Mouse (Mus musculus) midbrain, embryonic 16.5 days (tissue): ENCODE data around the gene Fahd1. TPM values are rescaled to one million over a fixed set of nuclear protein-coding genes. Genes with fewer than 3 reads are reported as not detected.

Source experiments
- ATAC-seq: fragments of 200-750 bp; cut with Nextera tagmentation; 2 replicates; pipeline ENCODE4 v1.8.0; 2017; ENCODE audit warnings: moderate TSS enrichment
- H3K27ac ChIP-seq: fragments of 300-500 bp; sonication (generic); 2 replicates; pipeline ENCODE4 v1.5.1; 2014; ENCODE audit warnings: mild to moderate bottlenecking, low read length, mixed read lengths
- H3K27me3 ChIP-seq: fragments of 300-500 bp; sonication (generic); 2 replicates; pipeline ENCODE4 v1.6.1; 2014; ENCODE audit warnings: low read depth, low read length, mixed read lengths; ENCODE audit not compliant: control insufficient read depth, insufficient read depth
- H3K36me3 ChIP-seq: fragments of 300-500 bp; sonication (generic); 2 replicates; pipeline ENCODE4 v1.6.1; 2014; ENCODE audit warnings: mild to moderate bottlenecking, low read length, moderate library complexity, mixed read lengths; ENCODE audit not compliant: control insufficient read depth, insufficient read depth
- H3K4me1 ChIP-seq: fragments of 300-500 bp; sonication (generic); 2 replicates; pipeline ENCODE4 v1.6.1; 2014; ENCODE audit warnings: mild to moderate bottlenecking, low read length, mixed read lengths; ENCODE audit not compliant: control insufficient read depth, insufficient read depth
- H3K4me2 ChIP-seq: fragments of 300-500 bp; sonication (generic); 2 replicates; pipeline ENCODE4 v1.6.1; 2014; ENCODE audit warnings: mild to moderate bottlenecking, low read length, mixed read lengths
- H3K4me3 ChIP-seq: fragments of 300-500 bp; sonication (generic); 2 replicates; pipeline ENCODE4 v1.5.1; 2014; ENCODE audit warnings: low read depth, mild to moderate bottlenecking, low read length, moderate library complexity, mixed read lengths
- H3K9ac ChIP-seq: fragments of 300-500 bp; sonication (generic); 2 replicates; pipeline ENCODE4 v1.6.1; 2014; ENCODE audit warnings: low read depth, low read length, mixed read lengths
- H3K9me3 ChIP-seq: fragments of 300-500 bp; sonication (generic); replicated peaks from 2 replicates; pipeline ENCODE4 v1.6.1; 2014; ENCODE audit warnings: mild to moderate bottlenecking, low read length, mixed read lengths; ENCODE audit not compliant: control insufficient read depth, poor library complexity, severe bottlenecking
- WGBS: fragments of 180-500 bp; shearing (Covaris S2); extraction: QIAGEN DNeasy Blood & Tissue Kit; methylation state at CpG from one replicate; pipeline ENCODE4 v1.1.7; 2014; 5-methylcytosine and 5-hydroxymethylcytosine counted together
- polyA plus RNA-seq: library from polyadenylated mRNA; unstranded; fragments of >200 nt; fragmentation: Nextera tagmentation; extraction: Ambion mirVana; gene quantifications from 2 replicates; pipeline ENCODE4 v1.2.1, GENCODE M21; 2015

The Fahd1 gene
- polyA plus RNA-seq, 1 experiment from 2014 or later = 20.2 TPM

DNA sequence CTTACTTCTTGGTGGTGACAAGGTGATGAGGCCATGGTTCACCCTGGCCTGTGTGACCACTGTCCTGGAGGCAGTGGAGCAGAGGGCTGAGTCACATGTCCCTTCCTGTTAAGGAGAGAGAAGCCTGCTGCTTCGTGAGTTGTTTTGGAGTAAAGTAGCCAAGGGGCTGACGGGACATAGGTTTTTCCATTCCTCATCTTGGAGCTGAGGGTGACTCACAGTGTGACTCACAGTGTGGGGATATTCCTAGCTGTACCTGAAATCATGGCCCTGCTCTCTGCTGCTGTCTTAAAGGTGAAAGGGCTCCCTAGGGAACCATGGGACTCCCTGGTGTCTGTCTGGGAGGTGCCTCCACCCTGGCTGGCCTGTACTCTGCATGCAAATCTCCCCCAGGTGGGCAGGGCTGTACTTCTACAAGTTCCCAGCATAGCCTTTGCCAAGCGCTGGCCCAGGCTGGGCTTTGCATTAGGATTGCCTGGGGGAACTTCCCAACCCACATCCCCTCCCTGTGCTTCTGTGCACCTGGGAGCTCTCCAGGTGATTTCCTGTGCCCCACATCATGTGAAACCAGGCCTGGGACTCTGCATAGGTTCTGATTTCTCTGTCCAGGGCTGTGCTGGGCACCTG, 5.8 kb upstream of the Fahd1 start:
- H3K4me2 ChIP-seq = no peak overlapping the region
- H3K9ac ChIP-seq = no peak overlapping the region
- H3K9me3 ChIP-seq = no peaks in the 10 kb centered on the region
- 80% methylated on average over 3 of the region's 3 CpGs for whole genome bisulfite sequencing
- no peak overlapping the region for H3K27ac ChIP-seq
- peaks cover 6% of the 10 kb centered on the region for H3K4me1 ChIP-seq
- no peak overlapping the region for H3K4me3 ChIP-seq
- no peak for ATAC-seq
- H3K36me3 ChIP-seq = peaks cover 15% of the 10 kb centered on the region; the same call in 1 of the 2 replicates
- no peaks in the 10 kb centered on the region for H3K27me3 ChIP-seq

DNA sequence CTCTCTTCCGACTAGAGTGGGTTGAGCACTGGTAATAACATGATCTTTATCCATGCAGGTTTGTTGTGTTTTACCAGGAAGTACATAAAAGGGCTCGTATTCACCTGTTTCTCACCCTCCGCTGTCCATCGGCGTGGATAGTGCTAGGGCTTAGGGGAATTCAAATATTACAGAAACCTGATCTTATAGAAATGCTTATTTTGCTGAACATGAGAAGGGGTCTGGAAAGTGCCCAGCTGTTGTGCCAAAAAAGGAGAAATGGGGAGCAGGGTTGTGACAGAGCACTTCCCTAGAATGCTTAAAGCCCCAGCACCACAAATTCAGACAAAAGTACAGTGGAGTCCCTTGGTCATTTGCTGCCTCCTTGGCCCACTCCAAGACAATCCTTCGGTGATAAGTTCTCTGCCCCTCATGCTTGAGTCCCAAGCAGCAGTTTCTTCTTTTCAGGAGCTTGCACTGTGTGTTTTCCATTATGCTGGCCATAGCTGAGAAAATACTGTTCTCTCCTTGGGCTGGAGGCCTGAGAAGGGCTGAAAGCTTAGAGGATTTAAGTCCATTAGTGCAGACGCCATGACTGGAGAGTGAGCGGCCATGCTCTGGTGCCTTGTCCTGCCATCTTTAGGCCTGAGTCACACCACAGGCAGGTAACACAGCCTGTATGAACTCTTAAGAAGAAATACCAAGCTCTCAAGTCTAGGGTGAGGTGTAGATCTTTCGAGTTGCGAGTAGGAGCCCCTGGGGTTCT, 1.4 kb upstream of the Fahd1 start:
- no peak overlapping the region for H3K27ac ChIP-seq

DNA sequence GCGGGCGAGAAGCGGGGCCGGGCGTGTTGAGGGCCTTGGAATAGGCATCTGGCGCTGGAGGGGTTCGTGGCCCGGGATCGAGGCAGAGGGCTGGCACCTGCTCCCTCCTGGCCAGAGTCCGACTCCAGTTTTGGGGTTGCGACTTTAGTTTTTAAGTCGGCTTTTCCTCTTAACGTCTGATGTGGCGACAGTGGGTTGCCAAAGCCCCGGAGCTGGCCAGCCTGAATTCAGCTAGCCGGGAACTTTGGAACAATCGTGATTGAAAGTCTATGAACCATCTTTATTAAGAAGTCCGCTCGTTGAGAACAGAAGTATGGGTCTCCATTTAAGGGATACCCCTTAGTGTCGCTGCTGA, 586 bp upstream of the Fahd1 start:
- H3K27ac ChIP-seq = peak overlapping the region; percentile 74
- ATAC-seq = no peak
- H3K4me3 ChIP-seq = peak overlapping the region; percentile 76
- H3K9ac ChIP-seq = peak overlapping the region; percentile 75
- no peaks in the 10 kb centered on the region for H3K9me3 ChIP-seq
- H3K4me1 ChIP-seq = peaks cover 17% of the 10 kb centered on the region
- H3K36me3 ChIP-seq = peaks cover 9% of the 10 kb centered on the region; the same call in 1 of the 2 replicates
- peak overlapping the region; percentile 87 for H3K4me2 ChIP-seq
- no peaks in the 10 kb centered on the region for H3K27me3 ChIP-seq
- 1% methylated on average over 20 of the region's 20 CpGs for WGBS

More for the DNA sequence above, 1.4 kb upstream of the Fahd1 start:
- ATAC-seq = no peak
- no peaks in the 10 kb centered on the region for H3K27me3 ChIP-seq
- H3K4me2 ChIP-seq = peak overlapping the region; percentile 87
- no peaks in the 10 kb centered on the region for H3K9me3 ChIP-seq
- H3K36me3 ChIP-seq = peaks cover 9% of the 10 kb centered on the region; the same call in 1 of the 2 replicates
- H3K4me1 ChIP-seq = peaks cover 17% of the 10 kb centered on the region
- H3K4me3 ChIP-seq = peak overlapping the region; percentile 76
- WGBS = 82% methylated on average over 10 of the region's 10 CpGs
- H3K9ac ChIP-seq = peak overlapping the region; percentile 75

DNA sequence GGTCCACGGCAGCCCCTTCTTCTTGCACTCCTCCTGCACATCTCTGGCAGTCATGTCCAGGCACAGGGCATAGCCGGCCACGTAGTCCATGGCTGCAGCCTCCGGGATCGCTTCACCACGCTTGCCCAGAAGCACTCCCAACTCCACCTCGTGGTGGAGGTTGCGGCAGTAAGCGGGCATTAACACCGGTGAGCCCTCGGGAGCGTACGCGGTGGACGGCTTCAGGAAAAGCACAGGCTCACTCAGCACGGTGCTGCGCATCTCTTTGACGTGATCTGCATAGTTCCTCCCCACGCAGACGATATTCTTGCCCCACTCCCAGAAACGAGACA, 465 bp downstream of the Fahd1 start:
- peak; percentile 82; the same call in 1 of the 2 replicates for ATAC-seq
- H3K27ac ChIP-seq = peak overlapping the region; percentile 95
- peaks cover 9% of the 10 kb centered on the region; the same call in 1 of the 2 replicates for H3K36me3 ChIP-seq
- peak overlapping the region; percentile 76 for H3K4me3 ChIP-seq
- no peaks in the 10 kb centered on the region for H3K9me3 ChIP-seq
- no peaks in the 10 kb centered on the region; the same call in 1 of the 2 replicates for H3K27me3 ChIP-seq
- peak overlapping the region; percentile 82 for H3K9ac ChIP-seq
- H3K4me1 ChIP-seq = peaks cover 17% of the 10 kb centered on the region
- peak overlapping the region; percentile 95 for H3K4me2 ChIP-seq
- 0% methylated on average over 21 of the region's 21 CpGs for WGBS

DNA sequence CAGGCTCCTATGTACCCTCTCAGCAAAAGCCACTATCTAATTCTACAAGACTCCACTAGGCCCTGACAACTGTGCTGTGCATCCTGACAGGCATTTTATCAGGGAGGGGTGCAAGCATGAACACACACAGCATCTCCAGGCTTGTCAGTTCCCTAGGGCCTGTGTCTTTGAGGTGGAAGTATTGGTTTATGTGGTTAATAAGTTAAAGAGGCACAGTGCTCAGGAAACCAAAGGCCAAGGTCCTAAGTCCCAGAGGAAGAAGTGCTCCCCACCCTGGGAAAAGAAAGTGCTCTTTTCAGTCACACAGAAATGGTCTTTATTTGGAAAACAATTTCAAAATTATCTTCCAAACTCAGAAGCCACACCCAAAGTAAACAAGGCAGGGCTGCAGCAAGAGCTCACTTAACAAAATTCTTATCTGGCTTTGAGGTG, 1.5 kb downstream of the Fahd1 start:
- no peaks in the 10 kb centered on the region; the same call in 1 of the 2 replicates for H3K27me3 ChIP-seq
- H3K4me3 ChIP-seq = peak overlapping the region; percentile 6; the same call in 1 of the 2 replicates
- H3K36me3 ChIP-seq = 0 out of 2 replicates have a peak, but pooled peaks cover 3% of the 10 kb centered on the region
- H3K27ac ChIP-seq = no peak overlapping the region
- no peak for ATAC-seq
- no peak overlapping the region for H3K9ac ChIP-seq
- H3K9me3 ChIP-seq = no peaks in the 10 kb centered on the region
- H3K4me2 ChIP-seq = peak overlapping the region; percentile 40
- H3K4me1 ChIP-seq = peaks cover 17% of the 10 kb centered on the region

DNA sequence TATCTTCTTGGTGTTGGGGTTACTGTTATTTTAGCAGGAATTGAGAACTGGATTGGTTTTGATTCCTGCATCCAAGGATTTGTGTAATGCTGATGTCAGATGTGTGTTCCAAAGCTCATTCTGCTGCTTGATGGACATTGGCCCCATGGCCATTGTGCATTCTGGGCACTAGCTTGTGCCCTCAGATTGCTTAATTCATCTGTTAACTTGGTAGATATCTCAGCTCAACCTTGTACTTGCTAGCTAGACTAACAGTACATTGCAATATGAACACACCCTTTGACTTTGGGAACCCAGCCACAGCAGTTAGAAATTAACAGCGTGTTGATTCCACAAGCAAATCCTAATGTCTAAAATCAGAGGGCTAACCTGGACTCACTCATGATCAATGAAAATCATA, 2.8 kb downstream of the Fahd1 start:
- no peak overlapping the region for H3K9ac ChIP-seq
- no peak for ATAC-seq
- WGBS = 95% methylated on average over 1 of the region's 1 CpGs
- no peak overlapping the region for H3K4me3 ChIP-seq
- no peaks in the 10 kb centered on the region; the same call in 1 of the 2 replicates for H3K27me3 ChIP-seq
- H3K9me3 ChIP-seq = no peaks in the 10 kb centered on the region
- H3K36me3 ChIP-seq = no peaks in the 10 kb centered on the region
- H3K4me1 ChIP-seq = peaks cover 17% of the 10 kb centered on the region
- H3K4me2 ChIP-seq = no peak overlapping the region
- H3K27ac ChIP-seq = no peak overlapping the region

DNA sequence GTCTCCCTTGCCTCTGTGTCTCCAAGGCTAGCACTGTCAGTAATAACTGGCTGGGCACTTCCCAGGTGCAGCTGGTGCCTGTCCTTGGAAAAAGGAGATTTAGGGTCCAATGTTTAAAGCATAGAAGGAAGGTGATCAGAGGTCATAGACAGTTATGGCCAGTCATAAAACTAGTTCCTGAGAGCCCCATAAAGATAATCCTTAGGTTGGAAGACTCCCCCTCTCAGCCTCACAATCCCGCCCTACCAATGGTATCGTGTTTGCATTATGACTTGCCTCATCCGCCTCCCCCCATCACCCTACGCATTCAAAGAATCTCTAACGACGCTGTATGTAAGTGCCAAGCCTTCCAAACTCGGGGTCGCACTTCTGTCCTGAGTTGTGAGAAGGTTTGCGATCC, 5.6 kb downstream of the Fahd1 start:
- no peak overlapping the region for H3K4me3 ChIP-seq
- H3K4me1 ChIP-seq = peaks cover 10% of the 10 kb centered on the region
- no peak for ATAC-seq
- 57% methylated on average over 9 of the region's 9 CpGs for WGBS
- no peaks in the 10 kb centered on the region for H3K9me3 ChIP-seq
- H3K4me2 ChIP-seq = no peak overlapping the region
- H3K9ac ChIP-seq = no peak overlapping the region
- H3K36me3 ChIP-seq = no peaks in the 10 kb centered on the region
- no peak overlapping the region for H3K27ac ChIP-seq
- H3K27me3 ChIP-seq = peaks cover 5% of the 10 kb centered on the region

DNA sequence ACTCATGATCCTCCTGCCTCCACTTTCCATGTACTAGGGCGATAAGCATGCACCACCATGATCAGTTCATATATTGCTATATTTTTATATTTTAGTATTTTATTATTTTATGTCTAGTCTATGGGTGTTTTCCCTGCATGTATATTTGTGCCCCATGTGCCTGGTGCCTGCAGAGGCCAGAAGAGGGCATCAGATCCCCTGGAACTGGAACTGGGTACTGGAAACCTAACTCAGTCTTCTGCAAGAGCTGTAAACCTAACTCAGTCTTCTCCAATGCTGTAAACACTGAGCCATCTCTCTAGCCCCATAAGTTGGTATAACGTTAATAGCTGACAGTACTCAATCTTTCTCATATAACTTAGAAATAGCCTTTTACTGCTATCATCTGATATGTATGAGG, 7.5 kb downstream of the Fahd1 start:
- ATAC-seq = no peak
- no peaks in the 10 kb centered on the region for H3K36me3 ChIP-seq
- H3K4me3 ChIP-seq = no peak overlapping the region
- H3K4me2 ChIP-seq = no peak overlapping the region
- no peaks in the 10 kb centered on the region for H3K4me1 ChIP-seq
- WGBS = 61% methylated on average over 2 of the region's 2 CpGs
- H3K9ac ChIP-seq = no peak overlapping the region
- peaks cover 5% of the 10 kb centered on the region for H3K27me3 ChIP-seq
- no peak overlapping the region for H3K27ac ChIP-seq
- H3K9me3 ChIP-seq = no peaks in the 10 kb centered on the region

DNA sequence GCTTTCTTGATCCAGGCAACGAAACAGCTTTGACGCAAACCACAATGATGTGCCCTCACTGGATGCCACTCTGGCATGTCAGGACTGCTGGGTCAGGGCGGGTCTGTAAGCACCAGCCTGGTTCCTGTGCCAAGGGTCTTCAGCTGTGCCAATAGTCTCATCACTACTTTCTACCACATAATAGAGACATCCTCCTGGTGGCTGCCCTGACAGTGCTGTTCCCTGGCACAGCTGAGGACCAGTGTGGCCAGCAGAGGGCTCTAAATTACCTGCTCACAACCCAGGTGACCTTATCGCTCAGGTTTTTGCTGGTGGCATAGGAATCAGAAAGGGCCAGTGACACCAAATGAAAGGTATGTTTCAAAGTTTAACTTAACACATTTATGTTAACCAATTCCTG, 9.0 kb downstream of the Fahd1 start:
- Histone ChIP-seq H3K9ac (no peak overlapping the region), H3K4me3 (no peak overlapping the region), H3K36me3 (no peaks in the 10 kb centered on the region), H3K9me3 (no peaks in the 10 kb centered on the region), H3K27me3 (peaks cover 5% of the 10 kb centered on the region), H3K4me1 (no peaks in the 10 kb centered on the region), H3K4me2 (no peak overlapping the region), H3K27ac (no peak overlapping the region)
- ATAC-seq = no peak
- WGBS = 47% methylated on average over 4 of the region's 4 CpGs
